Mouse (Mus musculus) limb, embryonic 15.5 days (tissue): ENCODE data around the gene Itpk1. TPM values are rescaled to one million over a fixed set of nuclear protein-coding genes. Genes with fewer than 3 reads are reported as not detected.

ENCODE experiments used
- ATAC-seq: fragments of 200-750 bp; cut with Nextera tagmentation; 2 replicates; pipeline ENCODE4 v1.8.0; 2017; ENCODE audit warnings: low read depth, moderate TSS enrichment; ENCODE audit not compliant: insufficient number of reproducible peaks, low FRiP score, low TSS enrichment
- H3K27ac ChIP-seq: fragments of 300-500 bp; sonication (generic); 2 replicates; pipeline ENCODE4 v1.5.1; 2015; ENCODE audit warnings: moderate library complexity, mild to moderate bottlenecking, inconsistent platforms
- H3K27me3 ChIP-seq: fragments of 300-500 bp; sonication (generic); 2 replicates; pipeline ENCODE4 v1.6.1; 2015; ENCODE audit warnings: inconsistent platforms
- H3K36me3 ChIP-seq: fragments of 300-500 bp; sonication (generic); 2 replicates; pipeline ENCODE4 v1.6.1; 2015; ENCODE audit warnings: inconsistent platforms
- H3K4me1 ChIP-seq: fragments of 300-500 bp; sonication (generic); 2 replicates; pipeline ENCODE4 v1.6.1; 2015; ENCODE audit warnings: inconsistent platforms
- H3K4me2 ChIP-seq: fragments of 300-500 bp; sonication (generic); 2 replicates; pipeline ENCODE4 v1.6.1; 2015; ENCODE audit warnings: mild to moderate bottlenecking, inconsistent platforms
- H3K4me3 ChIP-seq: fragments of 300-500 bp; sonication (generic); 2 replicates; pipeline ENCODE4 v1.5.1; 2015; ENCODE audit warnings: mild to moderate bottlenecking, inconsistent platforms
- H3K9ac ChIP-seq: fragments of 300-500 bp; sonication (generic); 2 replicates; pipeline ENCODE4 v1.6.1; 2015; ENCODE audit warnings: inconsistent platforms
- H3K9me3 ChIP-seq: fragments of 300-500 bp; sonication (generic); 2 replicates; pipeline ENCODE4 v1.6.1; 2016; ENCODE audit warnings: inconsistent platforms
- WGBS: fragments of 180-500 bp; shearing (Covaris S2); methylation state at CpG from one replicate; pipeline ENCODE4 v1.1.7; 2015; 5-methylcytosine and 5-hydroxymethylcytosine counted together
- polyA plus RNA-seq: library from polyadenylated mRNA; unstranded; fragments of >200 nt; fragmentation: Nextera tagmentation; extraction: Ambion mirVana; gene quantifications from 2 replicates; pipeline ENCODE4 v1.2.1, GENCODE M21; 2015

The Itpk1 gene
- polyA plus RNA-seq, 1 experiment from 2014 or later, result 10.9 TPM

GRCm38 (mm10) chr12:102597466-102597865, 107.3 kb downstream of the Itpk1 start:
- H3K27ac ChIP-seq, result peak overlapping the region; percentile 58
- peak; percentile 70; the same call in 1 of the 2 replicates for ATAC-seq
- H3K4me2 ChIP-seq, result no peak overlapping the region
- no peaks in the 10 kb centered on the region for H3K27me3 ChIP-seq
- H3K9me3 ChIP-seq, result no peaks in the 10 kb centered on the region
- no peaks in the 10 kb centered on the region for H3K36me3 ChIP-seq
- 18% methylated on average over 4 of the region's 4 CpGs for WGBS
- peaks cover 54% of the 10 kb centered on the region for H3K4me1 ChIP-seq
- no peak overlapping the region for H3K4me3 ChIP-seq
- no peak overlapping the region for H3K9ac ChIP-seq

- H3K27me3 ChIP-seq, result no peaks in the 10 kb centered on the region
- ATAC-seq, result no peak
- H3K4me1 ChIP-seq, result peaks cover 44% of the 10 kb centered on the region
- H3K27ac ChIP-seq, result peak overlapping the region; percentile 17; the same call in 1 of the 2 replicates
- H3K36me3 ChIP-seq, result no peaks in the 10 kb centered on the region
- H3K4me2 ChIP-seq, result no peak overlapping the region
- no peak overlapping the region for H3K9ac ChIP-seq
- 56% methylated on average over 7 of the region's 7 CpGs for WGBS
- H3K4me3 ChIP-seq, result no peak overlapping the region
- no peaks in the 10 kb centered on the region for H3K9me3 ChIP-seq
Observed at GRCm38 (mm10) chr12:102596410-102596809, 108.3 kb downstream of the Itpk1 start.

DNA sequence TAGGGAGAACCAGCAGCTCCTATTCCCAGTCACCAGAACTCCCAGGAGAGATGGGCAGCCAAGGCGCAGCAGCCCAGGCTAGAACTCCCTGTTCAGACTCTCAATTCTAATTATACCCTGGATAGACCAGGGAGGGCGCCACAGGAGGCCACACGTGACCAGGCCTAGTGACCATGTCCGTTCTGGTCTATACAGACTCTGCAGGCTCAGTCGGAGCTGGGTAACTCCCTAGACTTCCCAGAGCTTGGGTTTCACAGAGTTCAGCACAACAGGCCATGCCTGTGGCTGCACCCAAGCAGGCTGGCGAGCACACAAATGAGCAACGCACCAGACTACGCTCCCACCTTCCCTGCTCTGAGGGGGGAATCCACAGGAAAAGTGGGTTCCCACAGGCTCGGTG, 110.1 kb downstream of the Itpk1 start:
- Histone ChIP-seq H3K4me2 (no peak overlapping the region), H3K4me1 (peaks cover 26% of the 10 kb centered on the region), H3K4me3 (no peak overlapping the region), H3K36me3 (no peaks in the 10 kb centered on the region), H3K27me3 (no peaks in the 10 kb centered on the region), H3K9me3 (no peaks in the 10 kb centered on the region), H3K27ac (no peak overlapping the region), H3K9ac (no peak overlapping the region)
- 79% methylated on average over 9 of the region's 9 CpGs for WGBS
- no peak for ATAC-seq

DNA sequence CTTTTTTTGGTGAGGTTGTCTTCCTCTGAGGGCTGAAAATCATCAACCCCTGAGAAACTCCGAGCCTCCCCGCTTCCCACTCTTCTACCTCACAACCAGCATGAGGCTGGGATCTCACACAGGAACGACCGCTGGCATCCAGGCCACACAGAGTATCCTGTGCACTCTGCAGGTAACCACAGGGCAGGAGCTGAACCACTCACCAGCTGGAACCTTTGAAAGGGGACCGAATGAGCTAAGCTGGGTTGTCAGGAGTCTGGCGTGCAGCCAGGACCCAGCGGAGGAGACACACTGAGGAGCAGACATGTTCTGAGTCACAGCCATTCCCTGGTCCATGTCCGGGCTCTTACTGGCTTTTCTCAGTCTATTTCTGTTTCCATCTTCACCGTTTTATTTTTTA, 111.0 kb downstream of the Itpk1 start:
- ATAC-seq, result no peak
- 49% methylated on average over 9 of the region's 9 CpGs for WGBS
- H3K9me3 ChIP-seq, result no peaks in the 10 kb centered on the region

GRCm38 (mm10) chr12:102590711-102591360, 113.9 kb downstream of the Itpk1 start:
- no peak for ATAC-seq
- H3K36me3 ChIP-seq, result 0 out of 2 replicates have a peak, but pooled peaks cover 6% of the 10 kb centered on the region
- no peaks in the 10 kb centered on the region for H3K27me3 ChIP-seq
- no peak overlapping the region for H3K4me2 ChIP-seq
- no peak overlapping the region for H3K27ac ChIP-seq
- peaks cover 4% of the 10 kb centered on the region; the same call in 1 of the 2 replicates for H3K4me1 ChIP-seq
- 89% methylated on average over 17 of the region's 17 CpGs for WGBS
- no peak overlapping the region for H3K9ac ChIP-seq
- H3K4me3 ChIP-seq, result no peak overlapping the region
- H3K9me3 ChIP-seq, result no peaks in the 10 kb centered on the region

More for the DNA sequence above, 111.0 kb downstream of the Itpk1 start:
- Histone ChIP-seq H3K9ac (no peak overlapping the region), H3K4me2 (no peak overlapping the region), H3K27ac (no peak overlapping the region), H3K4me3 (no peak overlapping the region), H3K36me3 (no peaks in the 10 kb centered on the region), H3K4me1 (peaks cover 24% of the 10 kb centered on the region), H3K27me3 (no peaks in the 10 kb centered on the region)

GRCm38 (mm10) chr12:102587106-102587505, 117.6 kb downstream of the Itpk1 start:
- Histone ChIP-seq H3K4me1 (peaks cover 3% of the 10 kb centered on the region; the same call in 1 of the 2 replicates), H3K4me2 (no peak overlapping the region), H3K9me3 (no peaks in the 10 kb centered on the region), H3K9ac (no peak overlapping the region), H3K27ac (no peak overlapping the region), H3K4me3 (no peak overlapping the region), H3K27me3 (no peaks in the 10 kb centered on the region), H3K36me3 (peaks cover 15% of the 10 kb centered on the region; the same call in 1 of the 2 replicates)
- 87% methylated on average over 8 of the region's 8 CpGs for whole genome bisulfite sequencing
- no peak for ATAC-seq

DNA sequence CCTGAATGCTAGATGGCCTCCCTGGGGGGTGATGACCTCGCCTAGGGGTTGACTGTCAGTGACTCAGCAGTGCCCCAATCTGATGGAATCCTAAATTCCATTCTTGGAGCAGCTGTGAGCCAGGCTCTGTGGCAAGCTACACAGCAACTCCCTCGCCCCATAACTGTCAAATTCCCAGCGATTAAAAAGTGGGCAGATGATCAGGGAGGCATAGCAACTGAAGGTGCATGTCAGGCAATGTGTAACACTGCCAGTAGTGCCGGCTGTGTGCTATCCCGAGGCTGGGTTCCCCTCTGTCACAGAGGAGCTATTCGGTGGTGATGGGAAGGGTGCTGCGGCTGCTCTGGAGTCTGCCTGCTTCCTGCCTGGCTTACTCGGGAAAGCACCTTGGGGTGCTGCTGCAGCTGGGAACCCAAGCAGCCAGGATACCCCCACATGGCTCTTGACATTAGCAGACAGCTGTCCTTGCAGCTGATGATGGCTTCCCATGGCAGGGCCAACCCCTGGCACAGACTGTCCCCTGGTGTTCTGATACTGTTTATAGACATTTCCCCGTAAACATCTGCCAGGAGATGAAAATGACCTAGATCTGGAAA, 118.3 kb downstream of the Itpk1 start:
- WGBS, result 71% methylated on average over 9 of the region's 9 CpGs
- Histone ChIP-seq H3K4me1 (peaks cover 3% of the 10 kb centered on the region; the same call in 1 of the 2 replicates), H3K27ac (no peak overlapping the region), H3K9me3 (no peaks in the 10 kb centered on the region), H3K4me3 (no peak overlapping the region), H3K4me2 (no peak overlapping the region), H3K27me3 (no peaks in the 10 kb centered on the region), H3K9ac (no peak overlapping the region), H3K36me3 (peaks cover 19% of the 10 kb centered on the region)
- no peak for ATAC-seq

DNA sequence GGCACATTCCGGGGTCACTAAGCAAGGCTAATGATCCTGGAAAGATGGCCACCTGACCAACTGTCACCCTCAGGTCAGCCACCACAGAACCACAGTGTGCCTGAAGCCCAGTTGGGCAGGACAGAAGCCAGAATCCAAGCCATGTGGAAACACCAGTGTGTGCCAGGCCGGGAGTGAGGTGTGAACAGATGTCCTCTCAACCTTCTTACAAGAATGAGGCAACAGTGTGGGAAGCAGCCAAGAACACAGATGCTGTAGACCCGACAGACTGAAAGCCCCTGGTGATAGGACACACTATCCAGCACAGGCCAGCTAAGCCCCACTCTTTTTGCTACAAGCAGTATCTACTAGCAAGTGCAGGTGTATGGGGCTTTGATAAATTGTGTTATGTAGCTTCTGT, 119.3 kb downstream of the Itpk1 start:
- no peak overlapping the region for H3K9ac ChIP-seq

GRCm38 (mm10) chr12:102582441-102582840, 122.3 kb downstream of the Itpk1 start:
- peaks cover 9% of the 10 kb centered on the region; the same call in 1 of the 2 replicates for H3K4me1 ChIP-seq
- WGBS, result 71% methylated on average over 11 of the region's 11 CpGs
- no peak overlapping the region for H3K4me3 ChIP-seq
- H3K4me2 ChIP-seq, result no peak overlapping the region
- no peak for ATAC-seq
- peaks cover 30% of the 10 kb centered on the region for H3K36me3 ChIP-seq
- no peak overlapping the region for H3K9ac ChIP-seq
- H3K27me3 ChIP-seq, result no peaks in the 10 kb centered on the region
- no peak overlapping the region for H3K27ac ChIP-seq
- H3K9me3 ChIP-seq, result no peaks in the 10 kb centered on the region

More for the DNA sequence above, 119.3 kb downstream of the Itpk1 start:
- Histone ChIP-seq H3K4me1 (peaks cover 3% of the 10 kb centered on the region; the same call in 1 of the 2 replicates), H3K27me3 (no peaks in the 10 kb centered on the region), H3K36me3 (peaks cover 19% of the 10 kb centered on the region), H3K4me2 (no peak overlapping the region), H3K9me3 (no peaks in the 10 kb centered on the region), H3K27ac (no peak overlapping the region), H3K4me3 (no peak overlapping the region)
- 71% methylated on average over 3 of the region's 3 CpGs for WGBS
- ATAC-seq, result no peak

- ATAC-seq, result no peak
- no peak overlapping the region for H3K27ac ChIP-seq
- 66% methylated on average over 5 of the region's 5 CpGs for WGBS
Observed at GRCm38 (mm10) chr12:102581579-102582196, 123.0 kb downstream of the Itpk1 start.

GRCm38 (mm10) chr12:102579041-102579440, 125.7 kb downstream of the Itpk1 start:
- 62% methylated on average over 6 of the region's 6 CpGs for WGBS

More at GRCm38 (mm10) chr12:102581579-102582196, 123.0 kb downstream of the Itpk1 start:
- Histone ChIP-seq H3K9me3 (no peaks in the 10 kb centered on the region), H3K4me3 (no peak overlapping the region), H3K36me3 (peaks cover 34% of the 10 kb centered on the region), H3K4me2 (no peak overlapping the region), H3K4me1 (peaks cover 9% of the 10 kb centered on the region; the same call in 1 of the 2 replicates), H3K9ac (no peak overlapping the region), H3K27me3 (no peaks in the 10 kb centered on the region)

More at GRCm38 (mm10) chr12:102579041-102579440, 125.7 kb downstream of the Itpk1 start:
- Histone ChIP-seq H3K27me3 (no peaks in the 10 kb centered on the region), H3K4me2 (no peak overlapping the region), H3K9me3 (no peaks in the 10 kb centered on the region), H3K4me3 (no peak overlapping the region), H3K27ac (no peak overlapping the region), H3K4me1 (peaks cover 9% of the 10 kb centered on the region; the same call in 1 of the 2 replicates), H3K9ac (no peak overlapping the region), H3K36me3 (peaks cover 32% of the 10 kb centered on the region)
- no peak for ATAC-seq
